Mouse (Mus musculus) stomach, embryonic 16.5 days (tissue): ENCODE results near the gene Arfrp1. TPM values are rescaled to one million over a fixed set of nuclear protein-coding genes. Genes with fewer than 3 reads are reported as not detected.

Experiments
- ATAC-seq: fragments of 200-750 bp; cut with Nextera tagmentation; 2 replicates; pipeline ENCODE4 v1.8.0; 2017; ENCODE audit warnings: moderate number of reproducible peaks, moderate TSS enrichment; ENCODE audit not compliant: insufficient read depth, low FRiP score
- H3K27ac ChIP-seq: fragments of 300-500 bp; sonication (generic); 2 replicates; pipeline ENCODE4 v1.5.1; 2014; ENCODE audit warnings: low read length
- H3K27me3 ChIP-seq: fragments of 300-500 bp; sonication (generic); 2 replicates; pipeline ENCODE4 v1.6.1; 2014; ENCODE audit warnings: low read length, control low read depth, mixed read lengths; ENCODE audit not compliant: control insufficient read depth, insufficient read depth
- H3K36me3 ChIP-seq: fragments of 300-500 bp; sonication (generic); 2 replicates; pipeline ENCODE4 v1.6.1; 2014; ENCODE audit warnings: low read length; ENCODE audit not compliant: control insufficient read depth, insufficient read depth
- H3K4me1 ChIP-seq: fragments of 300-500 bp; sonication (generic); 2 replicates; pipeline ENCODE4 v1.6.1; 2014; ENCODE audit warnings: low read length, control low read depth, mixed read lengths; ENCODE audit not compliant: control insufficient read depth, insufficient read depth
- H3K4me2 ChIP-seq: fragments of 300-500 bp; sonication (generic); 2 replicates; pipeline ENCODE4 v1.6.1; 2014; ENCODE audit warnings: low read depth, low read length, mixed read lengths
- H3K4me3 ChIP-seq: fragments of 300-500 bp; sonication (generic); replicated peaks from 2 replicates; pipeline ENCODE4 v1.5.1; 2014; ENCODE audit warnings: mild to moderate bottlenecking, low read length
- H3K9ac ChIP-seq: fragments of 300-500 bp; sonication (generic); 2 replicates; pipeline ENCODE4 v1.6.1; 2014; ENCODE audit warnings: low read length
- H3K9me3 ChIP-seq: fragments of 300-500 bp; sonication (generic); replicated peaks from 2 replicates; pipeline ENCODE4 v1.6.1; 2016; ENCODE audit warnings: low read length, control low read depth; ENCODE audit not compliant: control insufficient read depth
- WGBS: fragments of 180-500 bp; shearing (Covaris S2); extraction: QIAGEN DNeasy Blood & Tissue Kit; methylation state at CpG from one replicate; pipeline ENCODE4 v1.1.7; 2014; 5-methylcytosine and 5-hydroxymethylcytosine counted together
- polyA plus RNA-seq: library from polyadenylated mRNA; unstranded; fragments of >200 nt; fragmentation: Nextera tagmentation; extraction: Ambion mirVana; gene quantifications from 2 replicates; pipeline ENCODE4 v1.2.1, GENCODE M21; 2015

Arfrp1 gene
- polyA plus RNA-seq, result 53.7 and 59.5 TPM in 2 replicates

- no peaks in the 10 kb centered on the region; the same call in 1 of the 2 replicates for H3K9me3 ChIP-seq
- H3K9ac ChIP-seq, result peak within 1 kb of the TSS; percentile 91
- under 1% methylated on average over 64 of the region's 71 CpGs for WGBS
- H3K4me3 ChIP-seq, result peak within 1 kb of the TSS; percentile 81
- peak; percentile 90 for ATAC-seq
- peaks cover 5% of the 10 kb centered on the region; the same call in 1 of the 2 replicates for H3K36me3 ChIP-seq
- H3K27me3 ChIP-seq, result no peaks in the 10 kb centered on the region
- peak within 1 kb of the TSS; percentile 96 for H3K4me2 ChIP-seq
- H3K27ac ChIP-seq, result peak within 1 kb of the TSS; percentile 86
- H3K4me1 ChIP-seq, result peaks cover 23% of the 10 kb centered on the region
These were observed at the start of gene Arfrp1, which contains the start of gene Zgpat for GRCm38 (mm10) chr2:181364860-181365596. Gene Arfrp1, minus strand, starts transcription at chr2:181365404. Gene Zgpat, plus strand, starts transcription at chr2:181364928.

DNA sequence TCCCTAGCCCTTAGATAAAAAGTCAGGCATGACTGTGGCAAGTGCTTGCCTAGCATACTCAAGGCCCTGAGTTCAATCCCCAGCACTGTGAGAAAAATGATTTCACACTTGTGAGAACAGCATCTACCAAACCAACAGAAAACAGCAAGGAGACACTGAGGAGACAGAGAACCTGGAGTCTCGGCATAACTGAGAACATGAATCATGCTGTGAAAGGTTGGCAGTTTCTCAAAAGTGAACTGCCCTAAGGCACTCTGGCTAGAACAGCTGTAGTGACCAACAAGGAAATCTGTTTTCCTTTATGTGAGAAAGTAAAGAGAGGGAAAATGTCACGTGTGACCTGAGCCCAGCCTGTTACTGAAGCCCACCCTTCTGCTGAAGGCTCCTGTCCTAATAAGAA lies 47.9 kb upstream of the Arfrp1 start:
- WGBS, result 39% methylated on average over 2 of the region's 2 CpGs
- no peak overlapping the region for H3K27ac ChIP-seq
- no peak for ATAC-seq

GRCm38 (mm10) chr2:181410760-181411473 lies 45.7 kb upstream of the Arfrp1 start:
- Histone ChIP-seq H3K4me2 (no peak overlapping the region), H3K27ac (no peak overlapping the region), H3K27me3 (no peaks in the 10 kb centered on the region), H3K36me3 (no peaks in the 10 kb centered on the region), H3K4me3 (no peak overlapping the region), H3K4me1 (no peaks in the 10 kb centered on the region), H3K9ac (no peak overlapping the region), H3K9me3 (no peaks in the 10 kb centered on the region)
- 48% methylated on average over 4 of the region's 4 CpGs for WGBS
- peak; percentile 62; the same call in 1 of the 2 replicates for ATAC-seq

More for the DNA sequence above, 47.9 kb upstream of the Arfrp1 start:
- Histone ChIP-seq H3K4me1 (no peaks in the 10 kb centered on the region), H3K4me2 (no peak overlapping the region), H3K9me3 (no peaks in the 10 kb centered on the region), H3K36me3 (no peaks in the 10 kb centered on the region), H3K9ac (no peak overlapping the region), H3K4me3 (no peak overlapping the region), H3K27me3 (no peaks in the 10 kb centered on the region)

DNA sequence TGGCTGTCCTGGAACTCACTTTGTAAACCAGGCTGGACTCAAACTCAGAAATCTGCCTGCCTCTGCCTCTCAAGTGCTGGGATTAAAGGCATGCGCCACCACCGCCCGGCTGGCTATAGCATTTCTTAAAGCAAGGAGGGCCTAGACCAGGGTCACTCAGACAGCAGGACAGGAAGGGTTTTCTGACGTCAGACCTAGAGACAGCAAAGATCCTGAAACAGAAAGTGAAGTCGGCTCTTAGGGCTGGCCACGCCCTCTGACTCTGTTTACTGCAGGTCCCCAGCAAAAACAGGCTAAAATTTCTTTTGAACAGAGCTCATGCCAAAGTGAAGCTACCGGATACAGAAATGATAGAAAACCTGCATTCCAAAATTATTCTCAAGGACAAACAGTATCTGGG lies 44.4 kb upstream of the Arfrp1 start:
- Histone ChIP-seq H3K9ac (no peak overlapping the region), H3K4me3 (no peak overlapping the region), H3K27ac (no peak overlapping the region), H3K27me3 (no peaks in the 10 kb centered on the region), H3K4me1 (no peaks in the 10 kb centered on the region), H3K9me3 (no peaks in the 10 kb centered on the region), H3K36me3 (no peaks in the 10 kb centered on the region), H3K4me2 (no peak overlapping the region)
- 72% methylated on average over 7 of the region's 7 CpGs for WGBS
- no peak for ATAC-seq

DNA sequence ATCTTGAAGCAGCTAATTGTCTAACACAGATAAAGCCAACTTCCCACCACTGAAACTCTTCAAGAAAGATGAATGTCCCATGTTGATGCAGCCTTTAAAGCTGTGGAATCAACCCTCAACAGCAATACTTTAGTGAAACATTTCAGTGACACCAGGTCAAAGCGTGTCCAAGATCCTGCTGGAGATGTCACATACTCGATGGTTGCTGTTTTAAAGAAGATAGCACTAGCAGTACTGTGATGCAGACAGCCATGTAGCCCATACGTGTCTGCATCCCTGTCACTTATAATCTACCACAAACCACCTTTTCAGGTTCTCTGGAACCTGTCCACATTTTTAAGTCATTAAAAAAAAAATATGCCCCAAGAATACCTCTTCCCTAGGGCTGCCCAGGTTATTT lies 38.5 kb upstream of the Arfrp1 start:
- no peaks in the 10 kb centered on the region for H3K27me3 ChIP-seq
- no peaks in the 10 kb centered on the region for H3K36me3 ChIP-seq
- H3K27ac ChIP-seq, result no peak overlapping the region
- no peak overlapping the region for H3K4me3 ChIP-seq
- no peaks in the 10 kb centered on the region for H3K9me3 ChIP-seq
- ATAC-seq, result no peak
- no peaks in the 10 kb centered on the region for H3K4me1 ChIP-seq
- H3K9ac ChIP-seq, result no peak overlapping the region
- WGBS, result 85% methylated on average over 3 of the region's 3 CpGs
- H3K4me2 ChIP-seq, result no peak overlapping the region

DNA sequence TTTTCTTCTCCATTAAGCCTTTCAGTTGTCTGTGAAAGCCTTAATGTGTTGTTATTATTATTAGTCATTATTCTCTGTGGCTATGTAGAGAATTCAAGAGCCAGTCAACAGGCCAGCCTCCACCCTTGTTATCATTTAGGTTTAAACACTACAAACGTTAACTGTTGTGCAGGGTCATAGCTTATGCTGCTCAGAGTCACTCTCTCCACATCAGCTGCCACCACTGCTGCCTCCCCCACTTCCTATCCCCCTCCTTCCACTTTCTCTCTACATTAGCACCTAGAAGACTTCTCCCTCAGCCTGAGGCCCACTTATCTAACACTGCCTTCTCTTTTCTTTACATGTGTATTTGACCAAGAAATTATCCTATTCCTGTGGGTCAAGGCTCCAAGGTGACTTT lies 36.3 kb upstream of the Arfrp1 start:
- Histone ChIP-seq H3K4me1 (no peaks in the 10 kb centered on the region), H3K27ac (no peak overlapping the region), H3K4me3 (no peak overlapping the region), H3K9ac (no peak overlapping the region), H3K36me3 (no peaks in the 10 kb centered on the region), H3K9me3 (no peaks in the 10 kb centered on the region), H3K27me3 (no peaks in the 10 kb centered on the region), H3K4me2 (no peak overlapping the region)
- 14% methylated on average over 1 of the region's 1 CpGs for WGBS
- no peak for ATAC-seq

GRCm38 (mm10) chr2:181397207-181397761 lies 32.1 kb upstream of the Arfrp1 start:
- ATAC-seq, result no peak
- no peaks in the 10 kb centered on the region for H3K36me3 ChIP-seq
- no peak overlapping the region for H3K4me2 ChIP-seq
- H3K4me1 ChIP-seq, result no peaks in the 10 kb centered on the region
- WGBS, result 63% methylated on average over 5 of the region's 5 CpGs
- no peak overlapping the region for H3K27ac ChIP-seq
- H3K27me3 ChIP-seq, result no peaks in the 10 kb centered on the region
- H3K9ac ChIP-seq, result no peak overlapping the region
- no peaks in the 10 kb centered on the region for H3K9me3 ChIP-seq
- no peak overlapping the region for H3K4me3 ChIP-seq

DNA sequence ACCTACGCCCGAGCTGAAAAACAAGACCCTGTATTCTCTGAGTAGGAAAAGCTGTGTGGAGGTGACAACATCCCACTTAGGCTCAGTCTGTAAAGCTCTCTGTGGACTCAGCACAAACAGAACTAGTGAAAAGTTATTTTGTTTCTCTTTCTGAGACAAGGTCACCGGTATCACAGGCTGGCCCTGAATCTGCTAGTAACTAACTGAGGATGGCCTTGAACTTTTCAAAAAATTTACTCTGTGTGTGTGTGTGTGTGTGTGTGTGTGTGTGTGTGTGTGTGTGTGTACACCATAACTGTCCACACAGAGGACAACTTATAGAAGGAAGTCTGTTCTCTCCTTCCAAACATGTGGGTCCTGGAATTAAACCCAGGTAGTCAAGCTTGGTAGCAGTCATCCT lies 28.9 kb upstream of the Arfrp1 start:
- Histone ChIP-seq H3K4me1 (no peaks in the 10 kb centered on the region), H3K27ac (no peak overlapping the region), H3K4me2 (no peak overlapping the region), H3K36me3 (no peaks in the 10 kb centered on the region), H3K9me3 (no peaks in the 10 kb centered on the region), H3K4me3 (no peak overlapping the region), H3K27me3 (no peaks in the 10 kb centered on the region), H3K9ac (no peak overlapping the region)
- 87% methylated on average over 3 of the region's 3 CpGs for WGBS
- ATAC-seq, result no peak
